Mouse (Mus musculus) frontal cortex, postnatal 10 days (tissue): ENCODE measurements around the gene Gm21409.
"Not testable (repeated sequence)": the region's sequence is repeated elsewhere in the genome, so short reads cannot be mapped to it uniquely, and the experiment has no call there.

Source experiments
- DNase-seq, 2 experiments: peaks; one replicate each; pipeline ENCODE4 v3.0.0; 2022; ENCODE audit warnings: low spot score in 2 of 2, mixed read lengths in 1 of 2

Gene Gm21409

DNA sequence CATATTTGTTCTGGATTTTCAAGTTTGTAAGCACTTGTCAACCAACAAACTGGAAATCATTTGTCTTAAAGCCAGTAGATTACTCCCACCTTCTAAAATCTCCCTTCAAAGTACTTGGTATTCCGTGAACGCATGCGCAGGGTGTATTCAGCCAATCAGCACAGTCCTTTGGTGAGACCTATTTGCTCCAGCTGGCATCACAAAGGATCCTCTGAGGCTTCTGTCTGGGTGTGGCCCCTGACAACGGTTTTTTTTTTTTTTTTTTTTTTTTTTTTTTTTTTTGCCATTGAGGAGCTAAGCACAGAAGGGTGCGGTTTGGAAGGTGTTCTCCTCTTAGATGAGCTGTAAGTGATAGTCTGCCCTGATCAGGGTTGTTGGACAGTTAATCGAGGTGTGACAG lies at the start of gene Gm21409:
Gene Gm21409, plus strand, starts transcription at position 301 of the 400 bp plus-strand sequence.
- not testable (repeated sequence) for DNase-seq
